Mouse (Mus musculus) gastrocnemius, adult 2 months (tissue): ENCODE data around the gene Phf7. TPM values are rescaled to one million over a fixed set of nuclear protein-coding genes. Genes with fewer than 3 reads are reported as not detected.
A peak's percentile ranks its signal among the peaks of the same experiment; 100 is the strongest.

ENCODE experiments used
- DNase-seq: peaks from one replicate; pipeline ENCODE4 v3.0.0; 2022
- H3K27ac ChIP-seq: fragments of 200-600 bp; 2 replicates; pipeline ENCODE4 v1.8.1; 2022; ENCODE audit warnings: mild to moderate bottlenecking
- H3K4me3 ChIP-seq: fragments of 200-600 bp; 2 replicates; pipeline ENCODE4 v1.8.1; 2022; ENCODE audit warnings: mild to moderate bottlenecking, moderate library complexity
- CTCF ChIP-seq: fragments of 200-600 bp; IDR thresholded peaks from 2 replicates; pipeline ENCODE4 v1.8.1; 2022; ENCODE audit warnings: antibody characterized with exemption, mild to moderate bottlenecking, moderate library complexity
- intact Hi-C: fragments of 180-260 bp; cut with DNase I; formaldehyde crosslinking; loops from one replicate; pipeline ENCODE4 v1.15.1; 2025
- total RNA-seq, 2 experiments: library from RNA; stranded (reverse); gene quantifications; 2 replicates each; pipeline ENCODE4 v1.2.3; 2021

Gene Phf7
- total RNA-seq, 2 experiments from 2014 or later = 7.3 to 8.9 TPM

DNA sequence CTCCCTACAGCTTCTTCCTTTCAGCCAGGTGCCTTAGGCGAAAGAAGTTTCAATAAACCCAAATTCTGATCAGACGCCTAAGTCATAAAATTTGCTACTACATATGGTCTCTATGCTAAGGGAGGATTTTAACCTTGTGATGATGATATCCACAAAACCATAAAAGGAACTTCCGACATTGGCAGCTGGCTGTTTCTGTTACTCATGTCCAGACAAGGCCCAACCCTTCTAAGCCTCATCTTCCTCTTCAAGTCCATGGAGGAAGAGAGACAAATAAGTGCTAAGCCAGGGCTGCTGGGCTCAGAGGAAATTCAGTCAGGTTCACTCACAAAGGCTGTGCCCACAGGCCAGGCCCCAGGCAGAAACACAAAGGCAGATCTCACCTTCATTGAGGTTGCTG lies 61.8 kb downstream of the Phf7 start:
- Histone ChIP-seq H3K27ac (peak overlapping the region; percentile 65), H3K4me3 (no peak overlapping the region)
- no peak for TF ChIP-seq CTCF
- no peak for DNase-seq
- intact Hi-C loops = no loop called here

DNA sequence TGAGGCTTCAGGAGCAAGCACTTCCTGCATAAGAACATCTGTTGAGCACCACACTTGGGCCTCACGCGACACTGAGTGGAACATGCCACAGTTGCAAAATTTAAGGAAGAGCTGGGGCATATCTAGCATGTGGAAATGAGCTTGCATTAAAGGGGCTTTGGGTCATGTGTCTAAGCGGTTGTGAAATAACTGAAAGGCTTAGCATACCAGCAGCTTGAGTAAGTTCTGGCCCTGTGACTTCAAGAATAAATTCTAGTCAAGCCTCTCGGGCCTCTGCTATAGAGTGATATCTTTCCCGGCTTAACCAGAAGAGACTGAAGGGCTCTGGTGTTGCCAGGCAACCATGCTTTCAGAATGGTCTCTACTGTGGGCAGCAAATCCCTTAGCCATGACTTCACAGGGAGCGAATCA lies 62.3 kb downstream of the Phf7 start:
- intact Hi-C loops = no loop called here
- peak overlapping the region; percentile 65 for H3K27ac ChIP-seq
- DNase-seq = no peak
- no peak overlapping the region for H3K4me3 ChIP-seq
- TF ChIP-seq CTCF = no peak

Other genes starting within 250 kb of the Phf7 start
- gene Glt8d1, start 249.9 kb downstream of the Phf7 start, total RNA-seq = 10 to 100 TPM in 1 of 2 experiments, 1 to 10 TPM in 1; 9.0 to 13.6 TPM
- gene Spcs1, start 249.6 kb downstream of the Phf7 start, total RNA-seq = 100 to 1,000 TPM; 129 to 130 TPM
- gene Pbrm1, start 232.2 kb downstream of the Phf7 start, total RNA-seq = 10 to 100 TPM; 45.3 to 49.8 TPM
- 10 to 100 TPM; 28.4 to 33.4 TPM for gene Gnl3, start 232.2 kb downstream of the Phf7 start, total RNA-seq
- 10 to 100 TPM; 33.4 to 36.1 TPM for gene Smim4, start 122.4 kb downstream of the Phf7 start, total RNA-seq
- 1 to 10 TPM; 1.2 to 1.7 TPM for gene Nt5dc2, start 120.3 kb downstream of the Phf7 start, total RNA-seq
- gene Stab1, start 82.7 kb downstream of the Phf7 start, total RNA-seq = 10 to 100 TPM; 14.0 to 16.5 TPM
- gene Tnnc1, start 43.0 kb downstream of the Phf7 start, total RNA-seq = 1,000 to 10,000 TPM in 1 of 2 experiments, 100 to 1,000 TPM in 1; 386 to 1,185 TPM
- 10 to 100 TPM; 60.8 to 70.3 TPM for gene Nisch, start 34.4 kb downstream of the Phf7 start, total RNA-seq
- 1 to 10 TPM; 7.0 to 8.3 TPM for gene Sema3g, start 33.5 kb downstream of the Phf7 start, total RNA-seq
- 10 to 100 TPM; 46.7 to 48.0 TPM for gene Bap1, start 133 bp upstream of the Phf7 start, total RNA-seq
- gene Dnah1, start 72.6 kb upstream of the Phf7 start, total RNA-seq = under 1 TPM; 0.03 to 0.08 TPM
- 10 to 100 TPM; 29.4 to 33.6 TPM for gene Capn7, start 85.3 kb upstream of the Phf7 start, total RNA-seq
- 10 to 100 TPM; 55.1 to 58.5 TPM for gene Sh3bp5, start 184.8 kb upstream of the Phf7 start, total RNA-seq
- gene Eaf1, start 243.1 kb upstream of the Phf7 start, total RNA-seq = 10 to 100 TPM in 1 of 2 experiments, 1 to 10 TPM in 1; 7.1 to 11.5 TPM
- 1 to 10 TPM; 9.5 to 9.8 TPM for gene Mettl6, start 243.7 kb upstream of the Phf7 start, total RNA-seq